Mouse (Mus musculus) bone marrow, adult 2 months (tissue): Measurements from ENCODE around the gene Son.

Experiments
- CTCF ChIP-seq: fragments of 200-500 bp; IDR thresholded peaks from 2 replicates; pipeline ENCODE4 v1.5.1; 2011; ENCODE audit warnings: low read length, control low read depth; ENCODE audit not compliant: control insufficient read depth, insufficient read depth
- POLR2A ChIP-seq: fragments of 200-500 bp; IDR thresholded peaks from 2 replicates; pipeline ENCODE4 v1.6.1; 2011; ENCODE audit warnings: low read depth, mild to moderate bottlenecking, control low read depth, low read length, borderline replicate concordance; ENCODE audit not compliant: control insufficient read depth

- TF ChIP-seq CTCF: no peak
- TF ChIP-seq POLR2A: peak; percentile 99
Observed at GRCm38 (mm10) chr16:91646681-91647419, 456 bp upstream of the Son start, which contains the start of gene Gart.
